In genomic region chr4:43978521-43979443, GRCm38 (mm10) we compare ENCODE assay signal across 9 mouse cellular contexts. TPM values are rescaled to one million over a fixed set of nuclear protein-coding genes. Genes with fewer than 3 reads are reported as not detected.
DNase-seq lines count a peak whose midpoint lies in the region; ATAC-seq and TF ChIP-seq lines count a peak whose summit lies in the region.
"Had no signal": no experiment of that assay in that cellular context is flagged by ENCODE, and none has a peak within 500 bp of the region (broad histone marks: within the 10 kb centered on the region; RNA-seq: fewer than 3 reads in every experiment).

No protein-coding gene starts in this region.

- H3K27ac ChIP-seq in intestine, embryonic 14.5 days (ENCODE audit: low read depth): peak overlapping the region; percentile 86
- H3K27ac ChIP-seq: macrophage had no signal

- TF ChIP-seq CTCF in E14TG2a.4 (conservative IDR thresholded peaks at IDR 0.05; ENCODE audit: low read length): no peak

- H3K36me3 ChIP-seq in E14TG2a.4 (ENCODE audit: insufficient read depth, low read length): peaks cover 30% of the 10 kb centered on the region; the same call in 1 of the 2 replicates
- peaks cover 15% of the 10 kb centered on the region; the same call in 1 of the 2 replicates for H3K36me3 ChIP-seq in intestine, embryonic 14.5 days (ENCODE audit: control insufficient read depth, insufficient read depth, low read length)

- no peak; the same call in 1 of the 2 replicates for ATAC-seq in intestine, embryonic 14.5 days (replicated peaks; ENCODE audit: low FRiP score, low TSS enrichment, low read depth)

- WGBS in intestine, embryonic 14.5 days: 34% methylated on average over 17 of the region's 17 CpGs

- peak overlapping the region; percentile 27 for H3K4me3 ChIP-seq in E14TG2a.4 (replicated peaks; ENCODE audit: low read length)
- no peak overlapping the region for H3K4me3 ChIP-seq in intestine, embryonic 14.5 days (ENCODE audit: low read depth, low read length)

- H3K9me3 ChIP-seq in E14TG2a.4 (ENCODE audit: low read length): no peaks in the 10 kb centered on the region
- no peaks in the 10 kb centered on the region for H3K9me3 ChIP-seq in intestine, embryonic 14.5 days (ENCODE audit: control insufficient read depth, low read length)

- H3K27me3 ChIP-seq in E14TG2a.4 (ENCODE audit: insufficient read depth, low read length): peaks cover 13% of the 10 kb centered on the region
- H3K27me3 ChIP-seq in intestine, embryonic 14.5 days (replicated peaks; ENCODE audit: control insufficient read depth, insufficient read depth, low read length): no peaks in the 10 kb centered on the region

- H3K4me1 ChIP-seq in E14TG2a.4 (replicated peaks; ENCODE audit: low read depth, low read length): peaks cover 90% of the 10 kb centered on the region
- peaks cover 11% of the 10 kb centered on the region; the same call in 1 of the 2 replicates for H3K4me1 ChIP-seq in intestine, embryonic 14.5 days (replicated peaks; ENCODE audit: control insufficient read depth, insufficient read depth, low read length)

- H3K4me2 ChIP-seq in intestine, embryonic 14.5 days (ENCODE audit: low read length): no peak overlapping the region

- intact Hi-C loops in left cerebral cortex, postnatal 14 days (cut with DNase I): no loop called here

- no peak overlapping the region for H3K9ac ChIP-seq in intestine, embryonic 14.5 days (ENCODE audit: low read length)

- peak; percentile 76 to 83 for DNase-seq in adrenal gland, postnatal 36 days
- DNase-seq in gastrocnemius, postnatal 10 days: peak; percentile 60
- DNase-seq in intestine, embryonic 14.5 days (ENCODE audit: low spot score): peak; percentile 57
- peak; percentile 50 to 82 for DNase-seq in lung, postnatal 4 days
- DNase-seq in testis, postnatal 14 days (ENCODE audit: low spot score): peak; percentile 45
- DNase-seq in c-Kit-positive CD71-positive TER-119-positive erythroid progenitor cells, embryonic 14.5 days (ENCODE audit: low spot score): no peak
- DNase-seq in left cerebral cortex, postnatal 14 days (ENCODE audit: low spot score in 2 of 2): no peak

RNA-seq across cellular contexts. Expression of gene Ccin, which starts 4.5 kb away (rescaled TPM):
- total RNA-seq in adrenal gland, postnatal 36 days (2021): not detected
- total RNA-seq in gastrocnemius, postnatal 10 days (2021): under 1 TPM in 1 of 2 experiments, not detected in 1; 0.14 TPM
- polyA plus RNA-seq in intestine, embryonic 14.5 days (2014; fragmentation: Nextera tagmentation; extraction: Ambion mirVana): 0.15 TPM in 1 of 2 replicates, not detected in the other
- total RNA-seq in left cerebral cortex, postnatal 14 days (2021): not detected
- polyA plus RNA-seq: macrophage had no signal

RNA-seq across cellular contexts. Expression of gene Glipr2, which starts 21.6 kb away (rescaled TPM):
- total RNA-seq in adrenal gland, postnatal 36 days (2021): 1 to 10 TPM; 3.7 to 5.3 TPM
- 10 to 100 TPM; 13.1 to 18.0 TPM for total RNA-seq in gastrocnemius, postnatal 10 days (2021)
- 102 and 126 TPM in 2 replicates for polyA plus RNA-seq in intestine, embryonic 14.5 days (2014; fragmentation: Nextera tagmentation; extraction: Ambion mirVana)
- 1 to 10 TPM; 1.7 to 2.0 TPM for total RNA-seq in left cerebral cortex, postnatal 14 days (2021)

RNA-seq across cellular contexts. Expression of gene Clta, which starts 25.5 kb away (rescaled TPM):
- total RNA-seq in adrenal gland, postnatal 36 days (2021): 100 to 1,000 TPM; 183 to 188 TPM
- 100 to 1,000 TPM in 1 of 2 experiments, 10 to 100 TPM in 1; 94.7 to 106 TPM for total RNA-seq in gastrocnemius, postnatal 10 days (2021)
- 233 and 240 TPM in 2 replicates for polyA plus RNA-seq in intestine, embryonic 14.5 days (2014; fragmentation: Nextera tagmentation; extraction: Ambion mirVana)
- 100 to 1,000 TPM; 300 to 308 TPM for total RNA-seq in left cerebral cortex, postnatal 14 days (2021)

Comparison
In these comparisons a context has a peak if more than half of its experiments do, and no peak if none do; other contexts are left out.
1. DNase-seq: peak in adrenal gland, postnatal 36 days (2 of 2), gastrocnemius, postnatal 10 days (single experiment), intestine, embryonic 14.5 days (single experiment), lung, postnatal 4 days (2 of 2) and testis, postnatal 14 days (single experiment); none in c-Kit-positive CD71-positive TER-119-positive erythroid progenitor cells, embryonic 14.5 days (single experiment) and left cerebral cortex, postnatal 14 days (0 of 2).